Mouse (Mus musculus) E14TG2a.4 (cell line): Measurements from ENCODE around the gene Cisd3.

Experiments
- CTCF ChIP-seq: conservative IDR thresholded peaks from 2 replicates; pipeline ENCODE4 v1.5.1; 2014; ENCODE audit warnings: low read length
- NANOG ChIP-seq: IDR thresholded peaks from 2 replicates; pipeline ENCODE4 v1.6.1; 2014; ENCODE audit warnings: borderline replicate concordance, low read length, mixed read lengths
- POU5F1 ChIP-seq: IDR thresholded peaks from 2 replicates; pipeline ENCODE4 v1.6.1; 2014; ENCODE audit warnings: low read length, borderline replicate concordance

- TF ChIP-seq CTCF: no peak
- no peak for TF ChIP-seq NANOG
- no peak for TF ChIP-seq POU5F1
These were observed 20.2 kb upstream of the Cisd3 start for GRCm38 (mm10) chr11:97665431-97665830.
